Mouse (Mus musculus) c-Kit-positive CD71-positive TER-119-positive erythroid progenitor cells, embryonic 14.5 days (primary cell): ENCODE results near the gene Sf3b5.

ENCODE experiments used
- DNase-seq: peaks from one replicate; pipeline ENCODE4 v3.0.0-alpha.2; 2013; ENCODE audit warnings: low spot score

The Sf3b5 gene

DNA sequence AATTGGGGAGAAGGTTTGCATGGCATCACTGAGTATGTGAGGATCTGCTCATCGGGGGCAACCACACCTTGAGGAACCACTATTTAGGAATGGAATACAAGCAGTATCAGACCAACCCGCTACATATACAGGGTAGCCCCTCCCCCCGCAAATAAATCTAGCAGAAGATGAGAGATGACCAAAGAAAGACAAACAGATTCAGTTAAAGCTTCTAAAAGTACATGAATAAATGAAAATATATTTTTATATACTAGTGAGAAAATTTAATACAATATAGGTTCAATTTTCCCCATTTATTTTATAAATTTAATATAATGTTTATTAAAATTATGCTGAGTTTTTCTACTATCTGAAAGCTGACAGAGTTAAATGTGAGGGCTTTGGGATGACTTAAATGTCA is at the start of gene Sf3b5:
Gene Sf3b5 (plus strand): TSS at position 301 of the 400 bp plus-strand sequence.
- DNase-seq, result no peak

DNA sequence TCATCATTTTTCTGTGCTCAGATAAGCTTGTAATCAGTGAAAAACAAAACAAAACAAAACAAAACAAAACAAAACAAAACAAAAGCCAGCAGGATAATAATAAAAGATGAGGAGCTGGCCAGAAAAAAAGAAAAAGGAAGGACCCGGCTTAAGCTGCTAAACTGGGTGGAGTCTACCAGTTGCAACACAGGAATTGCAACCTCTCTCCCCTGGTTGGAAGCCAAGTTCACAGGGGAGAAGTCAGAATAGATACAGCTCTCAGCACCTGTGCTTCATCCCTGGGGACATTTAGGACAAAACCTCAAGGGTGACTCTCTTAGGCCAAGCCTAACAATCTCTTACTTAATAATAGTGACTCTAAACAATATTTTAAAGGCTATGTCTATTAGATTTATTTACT is 49.3 kb upstream of the Sf3b5 start:
- no peak for DNase-seq

GRCm38 (mm10) chr10:12957271-12957670 is 47.9 kb upstream of the Sf3b5 start:
- DNase-seq, result no peak

DNA sequence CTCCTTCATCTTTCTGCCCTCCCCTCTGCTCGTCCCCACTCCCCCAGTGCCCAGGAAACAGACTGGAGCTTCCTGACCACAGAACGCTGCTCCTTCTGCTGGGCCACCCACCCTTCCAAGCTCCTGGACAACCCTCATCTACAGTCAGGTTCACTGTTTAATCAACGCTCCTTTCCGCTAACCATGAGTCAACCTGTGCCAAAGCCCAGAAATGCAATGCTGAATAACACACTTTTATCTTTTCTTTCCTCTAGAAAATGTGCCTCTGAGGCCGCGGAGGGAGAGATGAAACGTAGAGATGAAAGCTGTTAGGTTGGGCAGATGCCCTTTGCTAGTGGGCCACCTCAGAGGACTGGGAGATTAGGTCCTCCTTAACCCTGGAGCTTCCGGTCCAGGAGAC is 43.6 kb upstream of the Sf3b5 start:
- DNase-seq, result peak; percentile 34

DNA sequence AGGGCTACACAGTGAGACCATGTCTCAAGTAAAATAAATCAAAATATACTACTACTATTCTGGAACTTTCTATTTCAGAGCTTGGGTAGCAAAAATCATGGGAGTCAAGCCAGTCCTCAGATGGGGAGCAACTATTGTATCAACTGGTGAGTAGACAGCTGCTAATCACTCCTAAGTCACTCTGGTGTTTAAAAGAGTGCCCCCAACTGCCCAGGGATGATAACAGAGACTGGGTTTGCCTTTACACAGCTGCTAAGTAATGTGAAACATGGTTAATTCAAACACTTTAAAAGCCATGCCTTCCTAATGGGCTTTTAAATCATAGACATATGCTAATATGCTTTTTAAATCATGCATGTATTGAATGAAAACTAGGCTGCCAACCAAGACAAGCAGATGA is 42.9 kb upstream of the Sf3b5 start:
- DNase-seq, result peak; percentile 69

GRCm38 (mm10) chr10:12963362-12964147 is 41.6 kb upstream of the Sf3b5 start:
- DNase-seq, result peak; percentile 67

GRCm38 (mm10) chr10:12964151-12965075 is 40.7 kb upstream of the Sf3b5 start, which contains the start of gene Stx11:
Gene Stx11 (minus strand): TSS chr10:12964298.
- peak; percentile 76 for DNase-seq

- no peak for DNase-seq
These were observed 39.4 kb upstream of the Sf3b5 start for GRCm38 (mm10) chr10:12965669-12966180.

DNA sequence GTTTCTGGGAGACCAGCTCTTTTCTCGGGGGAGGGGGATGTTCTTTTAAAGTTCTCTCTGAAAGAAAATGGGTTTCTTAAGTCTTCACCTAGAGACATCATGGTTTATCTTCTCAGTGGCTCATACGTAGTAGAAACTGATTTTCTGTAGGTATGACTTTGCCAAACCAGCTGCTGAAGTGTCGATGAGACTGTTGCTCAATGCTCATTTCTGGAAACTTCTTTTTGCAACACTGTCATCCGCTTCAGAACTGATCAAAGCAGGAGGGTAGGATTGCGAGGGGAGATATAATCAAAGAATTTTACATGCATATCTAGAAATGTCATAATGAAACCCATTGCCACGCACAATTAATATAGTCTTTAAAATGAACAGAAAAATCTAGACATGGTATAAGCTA is 30.6 kb upstream of the Sf3b5 start:
- no peak for DNase-seq

GRCm38 (mm10) chr10:12975461-12975860 is 29.7 kb upstream of the Sf3b5 start:
- DNase-seq, result no peak

DNA sequence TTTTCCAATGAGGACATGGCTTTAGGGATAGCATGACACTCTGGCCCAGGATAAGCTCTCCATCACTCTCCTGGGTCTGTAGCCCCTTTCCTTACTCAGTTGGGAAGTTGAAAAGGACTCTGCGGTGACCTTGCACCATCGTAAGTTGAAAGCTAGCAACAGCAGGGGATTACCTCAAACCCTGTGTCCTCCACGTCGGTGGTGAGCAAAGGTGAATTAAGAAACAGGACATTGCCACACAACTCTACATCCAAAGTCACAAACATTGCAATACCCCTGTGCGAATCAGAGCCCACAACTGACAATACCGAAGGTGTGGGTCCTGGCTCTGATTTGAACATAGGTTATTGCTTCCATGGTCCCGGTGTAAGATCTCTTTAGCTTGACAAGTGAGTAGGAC is 29.2 kb upstream of the Sf3b5 start:
- DNase-seq, result no peak

GRCm38 (mm10) chr10:12976552-12976951 is 28.6 kb upstream of the Sf3b5 start:
- no peak for DNase-seq

- no peak for DNase-seq
These were observed 27.3 kb upstream of the Sf3b5 start for GRCm38 (mm10) chr10:12977787-12978212.

DNA sequence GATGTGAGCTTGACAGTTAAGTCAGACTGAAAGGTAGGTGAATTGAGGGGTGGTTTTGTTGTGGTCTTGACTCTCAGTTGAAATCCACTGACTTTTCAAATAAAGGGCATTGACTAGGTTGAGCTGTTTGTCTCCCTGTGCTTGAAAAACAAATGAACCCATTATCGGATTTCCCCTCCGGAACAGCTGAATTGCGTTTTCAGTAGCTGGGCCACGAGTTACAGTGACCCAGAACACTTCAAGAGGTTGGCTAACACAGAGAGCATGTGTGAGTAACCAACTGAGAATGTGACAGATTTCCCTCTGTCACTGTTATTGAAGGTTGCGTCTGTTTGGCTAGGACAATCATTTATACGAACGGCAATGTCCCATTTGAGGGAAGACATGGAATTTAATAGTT is 24.1 kb upstream of the Sf3b5 start:
- no peak for DNase-seq

DNA sequence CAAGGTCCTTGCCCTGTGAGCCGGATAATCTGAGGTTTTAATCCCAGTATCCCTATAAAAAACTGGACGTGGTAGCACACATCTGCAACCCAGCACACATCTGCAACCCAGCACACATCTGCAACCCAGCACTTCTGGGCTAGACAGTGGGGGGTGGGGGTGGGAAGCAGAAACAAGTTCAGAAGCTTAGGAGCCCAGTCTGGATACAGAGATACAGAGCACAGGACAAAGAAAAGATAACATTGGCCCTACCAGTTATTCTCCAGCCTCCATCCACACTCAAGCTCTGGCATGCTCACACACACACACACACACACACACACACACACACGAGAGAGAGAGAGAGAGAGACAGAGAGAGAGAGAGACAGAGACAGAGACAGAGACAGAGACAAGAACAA is 21.6 kb upstream of the Sf3b5 start:
- no peak for DNase-seq

DNA sequence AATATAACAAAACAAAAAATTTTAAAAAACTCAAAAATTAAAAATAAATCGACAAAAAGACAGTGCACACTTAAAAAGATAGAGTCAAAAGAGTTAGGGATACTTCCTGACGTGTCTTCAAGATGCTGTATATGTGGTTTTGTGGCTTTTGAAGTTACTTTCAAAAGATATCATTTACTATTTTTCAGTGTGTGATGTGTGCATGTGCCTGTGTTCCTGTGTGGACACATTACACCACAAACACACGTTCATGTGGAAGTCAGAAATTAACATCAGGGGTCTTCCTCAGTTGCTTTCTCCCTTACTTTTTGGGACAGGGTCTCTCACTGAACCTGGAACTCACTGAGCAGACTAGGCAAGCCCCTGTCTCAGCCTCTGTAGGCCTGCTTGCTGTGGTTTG is 20.1 kb upstream of the Sf3b5 start:
- DNase-seq, result no peak

DNA sequence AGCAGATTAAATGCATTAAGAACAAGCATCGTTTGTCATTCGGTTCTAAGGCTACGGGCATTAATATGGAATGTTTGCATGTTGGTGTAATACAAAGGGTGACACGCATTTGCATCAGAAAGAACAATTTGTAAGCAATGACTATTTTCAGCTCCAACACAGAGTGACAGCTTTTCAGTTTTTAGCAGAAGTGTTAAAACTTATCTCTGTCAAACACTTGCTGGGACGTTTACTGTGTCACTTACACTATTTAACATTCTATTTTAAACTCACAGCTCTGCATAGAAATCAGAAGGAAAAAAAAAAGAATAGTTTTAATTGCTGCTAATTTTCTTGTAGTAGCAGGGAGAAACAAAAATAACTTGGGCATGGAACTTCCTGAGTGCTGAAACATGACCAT is 18.7 kb upstream of the Sf3b5 start:
- no peak for DNase-seq

- no peak for DNase-seq
These were observed 18.2 kb upstream of the Sf3b5 start for GRCm38 (mm10) chr10:12986943-12987342.

GRCm38 (mm10) chr10:12991953-12992352 is 13.2 kb upstream of the Sf3b5 start:
- DNase-seq, result no peak

GRCm38 (mm10) chr10:12993411-12994039 is 11.6 kb upstream of the Sf3b5 start:
- no peak for DNase-seq

DNA sequence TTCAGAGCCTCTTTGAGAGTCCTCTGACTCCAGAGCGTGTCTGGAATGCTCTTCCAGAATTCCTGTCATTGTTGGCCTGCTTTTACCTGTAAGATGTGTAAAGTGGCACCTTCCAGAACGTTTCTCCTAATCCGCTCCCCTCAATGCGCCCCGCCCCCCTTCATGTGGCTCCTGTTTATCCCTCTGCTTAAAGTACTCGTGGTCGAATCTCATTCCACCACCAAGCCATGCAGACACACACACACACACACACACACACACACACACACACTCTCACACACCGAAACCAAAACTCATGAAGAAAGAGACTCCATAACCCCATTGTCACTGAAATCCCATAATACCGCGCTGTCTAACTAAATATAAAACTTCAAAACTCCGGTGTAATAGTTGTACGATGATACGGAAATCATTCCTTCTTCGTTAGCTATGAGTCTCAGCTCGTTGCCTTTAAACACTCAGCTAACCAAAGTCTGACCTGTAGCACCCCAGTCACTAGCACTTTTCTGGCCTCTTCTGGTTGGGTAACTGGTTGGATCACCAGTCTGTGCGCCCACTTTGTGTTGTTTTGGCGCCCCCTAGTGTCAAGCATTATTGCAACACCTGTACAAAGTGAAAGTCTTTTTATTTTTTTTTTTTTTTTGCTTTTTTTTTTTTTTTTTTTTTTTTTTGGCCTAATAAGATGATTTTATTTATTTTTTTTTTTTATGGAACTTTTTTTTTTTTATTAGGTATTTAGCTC is 8.2 kb upstream of the Sf3b5 start:
- peak; percentile 87 for DNase-seq
